Mouse (Mus musculus): Measurements from ENCODE around the gene Lrrc4. TPM values are rescaled to one million over a fixed set of nuclear protein-coding genes. Genes with fewer than 3 reads are reported as not detected.

Gene Lrrc4
- total and polyA plus RNA-seq, 2 experiments from 2014 or later: 5.8 to 61.2 TPM

DNA sequence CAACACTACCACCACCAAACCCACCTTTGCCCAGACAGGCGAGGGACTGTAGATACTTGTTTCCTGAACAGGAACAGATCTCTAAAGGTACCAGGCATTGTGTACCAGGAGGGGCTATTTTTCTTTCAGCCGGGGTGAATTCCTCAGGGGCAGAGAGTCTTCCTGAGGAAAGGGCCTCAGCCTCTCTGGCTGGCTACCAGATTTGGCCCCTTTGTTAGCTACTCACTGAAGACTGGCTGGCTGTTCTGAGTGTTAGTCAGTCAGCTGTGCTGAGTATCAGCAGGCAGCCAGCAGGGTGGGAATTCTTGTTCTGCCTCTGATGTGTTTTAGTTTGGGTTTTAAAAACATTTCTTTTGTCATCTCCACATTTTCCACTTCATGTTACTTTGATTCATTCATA lies 198.4 kb downstream of the Lrrc4 start:
- 40% methylated on average over 2 of the region's 2 CpGs for WGBS
- Histone ChIP-seq H3K27me3 (ENCODE audit: insufficient read depth, low read length) (no peaks in the 10 kb centered on the region), H3K36me3 (ENCODE audit: insufficient read depth, low read length) (no peaks in the 10 kb centered on the region), H3K9me3 (ENCODE audit: low read length) (no peaks in the 10 kb centered on the region), H3K27ac (ENCODE audit: low read depth, low read length) (no peak overlapping the region), H3K4me1 (ENCODE audit: insufficient read depth, low read length) (no peaks in the 10 kb centered on the region), H3K9ac (replicated peaks; ENCODE audit: low read length, poor library complexity, severe bottlenecking) (no peak overlapping the region), H3K4me2 (ENCODE audit: low read depth, low read length, poor library complexity, severe bottlenecking) (no peak overlapping the region), H3K4me3 (ENCODE audit: low read depth, low read length) (no peak overlapping the region)
- DNase-seq (ENCODE audit: low spot score) (peak; percentile 69), ATAC-seq (ENCODE audit: low FRiP score) (no peak)
- no peak for TF ChIP-seq CTCF (IDR thresholded peaks at IDR 0.05)

DNA sequence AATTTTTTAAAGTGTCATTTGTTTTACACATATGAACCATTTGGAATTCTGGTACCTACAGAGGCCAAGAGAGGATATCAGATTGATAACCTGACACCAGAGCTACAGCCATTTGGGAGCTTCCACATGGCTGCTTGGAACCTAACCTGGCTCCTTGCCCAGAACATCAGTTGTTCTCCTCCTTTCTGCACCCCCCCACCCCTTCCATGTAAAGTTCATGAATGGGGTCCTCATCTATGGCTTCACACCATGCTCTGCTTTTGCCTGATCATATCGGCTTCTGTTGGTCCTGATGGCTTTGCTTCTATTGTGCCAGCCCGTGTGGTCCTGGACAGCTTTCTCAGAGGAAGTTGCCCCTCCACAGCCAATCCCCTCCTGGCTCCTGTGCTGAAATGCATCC lies 200.6 kb downstream of the Lrrc4 start:
- no peak overlapping the region for H3K4me3 ChIP-seq (ENCODE audit: low read depth, low read length)
- H3K36me3 ChIP-seq (ENCODE audit: insufficient read depth, low read length): no peaks in the 10 kb centered on the region
- DNase-seq (ENCODE audit: low spot score): no peak
- no peaks in the 10 kb centered on the region for H3K9me3 ChIP-seq (ENCODE audit: low read length)
- no peaks in the 10 kb centered on the region for H3K4me1 ChIP-seq (ENCODE audit: insufficient read depth, low read length)
- no peak overlapping the region for H3K27ac ChIP-seq (ENCODE audit: low read depth, low read length)
- no peak overlapping the region for H3K4me2 ChIP-seq (ENCODE audit: low read depth, low read length, poor library complexity, severe bottlenecking)
- no peaks in the 10 kb centered on the region for H3K27me3 ChIP-seq (ENCODE audit: insufficient read depth, low read length)
- TF ChIP-seq CTCF (IDR thresholded peaks at IDR 0.05): no peak
- ATAC-seq (ENCODE audit: low FRiP score): no peak
- 79% methylated on average over 2 of the region's 2 CpGs for WGBS
- H3K9ac ChIP-seq (replicated peaks; ENCODE audit: low read length, poor library complexity, severe bottlenecking): no peak overlapping the region

DNA sequence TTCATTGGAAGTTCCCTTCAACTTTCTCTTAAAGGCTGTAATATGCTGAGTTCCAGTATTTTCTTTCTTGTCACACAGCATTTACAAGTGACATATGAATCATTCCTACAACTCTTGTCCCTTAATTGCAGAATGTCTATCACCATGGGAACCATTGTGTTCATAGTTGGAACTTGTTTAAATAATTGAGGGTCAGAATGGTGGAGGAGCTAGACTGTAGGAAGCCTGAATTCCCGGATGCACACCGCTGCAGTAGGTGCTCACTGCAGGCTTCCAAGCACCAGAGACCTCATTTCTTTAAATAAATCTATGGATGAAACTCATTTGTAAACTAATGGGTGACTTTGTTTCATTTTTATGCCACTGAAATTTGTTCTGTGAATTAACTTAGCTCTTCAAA lies 201.7 kb downstream of the Lrrc4 start:
- ATAC-seq (ENCODE audit: low FRiP score) (no peak), DNase-seq (ENCODE audit: low spot score) (no peak)
- Histone ChIP-seq H3K4me1 (ENCODE audit: insufficient read depth, low read length) (no peaks in the 10 kb centered on the region), H3K36me3 (ENCODE audit: insufficient read depth, low read length) (no peaks in the 10 kb centered on the region), H3K9ac (replicated peaks; ENCODE audit: low read length, poor library complexity, severe bottlenecking) (no peak overlapping the region), H3K27ac (ENCODE audit: low read depth, low read length) (no peak overlapping the region), H3K4me3 (ENCODE audit: low read depth, low read length) (no peak overlapping the region), H3K9me3 (ENCODE audit: low read length) (no peaks in the 10 kb centered on the region), H3K27me3 (ENCODE audit: insufficient read depth, low read length) (no peaks in the 10 kb centered on the region), H3K4me2 (ENCODE audit: low read depth, low read length, poor library complexity, severe bottlenecking) (no peak overlapping the region)
- no peak for TF ChIP-seq CTCF (IDR thresholded peaks at IDR 0.05)
- 59% methylated on average over 2 of the region's 2 CpGs for WGBS

DNA sequence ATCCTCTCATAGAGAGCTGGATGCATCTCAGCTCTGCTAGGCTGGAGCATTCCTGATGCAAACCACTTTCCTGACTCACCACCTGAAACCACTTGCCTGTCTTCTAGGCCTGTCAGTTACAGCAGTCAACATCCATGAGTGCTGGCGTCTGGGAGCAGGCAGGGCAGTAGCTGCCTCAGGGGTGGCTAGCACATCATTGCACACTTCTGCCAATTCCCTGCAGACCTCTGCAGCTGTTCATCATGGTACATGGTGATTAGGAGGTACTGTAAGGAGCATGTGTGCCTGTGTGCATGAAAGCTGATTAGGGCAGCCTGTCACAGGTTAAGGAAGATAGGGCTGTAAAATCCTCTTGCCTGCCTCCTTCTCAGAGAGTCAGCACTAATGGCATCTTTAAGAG lies 203.1 kb downstream of the Lrrc4 start:
- H3K27me3 ChIP-seq (ENCODE audit: insufficient read depth, low read length): no peaks in the 10 kb centered on the region

DNA sequence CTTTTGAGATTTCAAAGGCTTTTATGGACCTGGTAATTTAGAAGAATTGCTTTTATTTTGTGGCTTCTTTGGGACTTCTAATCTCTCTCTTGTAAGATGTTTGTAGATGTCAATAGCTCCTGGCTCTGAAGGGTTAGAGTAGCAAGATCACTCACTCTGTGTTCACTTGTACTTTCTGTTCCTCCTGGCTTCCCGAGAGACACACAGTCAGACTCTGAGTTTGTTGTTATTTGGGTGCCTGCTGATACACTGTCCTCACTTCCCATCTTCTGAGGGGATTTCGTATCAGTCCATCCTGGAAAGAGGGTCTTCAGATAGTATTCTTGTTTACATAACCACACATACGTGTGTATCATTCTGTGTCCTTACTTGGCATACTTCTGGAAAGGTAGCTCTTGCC lies 208.6 kb downstream of the Lrrc4 start:
- ATAC-seq (ENCODE audit: low FRiP score): no peak
- no peak for TF ChIP-seq CTCF (IDR thresholded peaks at IDR 0.05)
- H3K27ac ChIP-seq (ENCODE audit: low read depth, low read length): no peak overlapping the region

More for the DNA sequence above, 203.1 kb downstream of the Lrrc4 start:
- ATAC-seq (ENCODE audit: low FRiP score): peak; percentile 66; the same call in 1 of the 2 replicates
- Histone ChIP-seq H3K4me2 (ENCODE audit: low read depth, low read length, poor library complexity, severe bottlenecking) (no peak overlapping the region), H3K9me3 (ENCODE audit: low read length) (no peaks in the 10 kb centered on the region), H3K9ac (replicated peaks; ENCODE audit: low read length, poor library complexity, severe bottlenecking) (no peak overlapping the region), H3K27ac (ENCODE audit: low read depth, low read length) (no peak overlapping the region), H3K36me3 (ENCODE audit: insufficient read depth, low read length) (no peaks in the 10 kb centered on the region), H3K4me3 (ENCODE audit: low read depth, low read length) (no peak overlapping the region), H3K4me1 (ENCODE audit: insufficient read depth, low read length) (no peaks in the 10 kb centered on the region)
- no peak for DNase-seq (ENCODE audit: low spot score)
- TF ChIP-seq CTCF (IDR thresholded peaks at IDR 0.05): no peak
- 31% methylated on average over 1 of the region's 1 CpGs for WGBS

DNA sequence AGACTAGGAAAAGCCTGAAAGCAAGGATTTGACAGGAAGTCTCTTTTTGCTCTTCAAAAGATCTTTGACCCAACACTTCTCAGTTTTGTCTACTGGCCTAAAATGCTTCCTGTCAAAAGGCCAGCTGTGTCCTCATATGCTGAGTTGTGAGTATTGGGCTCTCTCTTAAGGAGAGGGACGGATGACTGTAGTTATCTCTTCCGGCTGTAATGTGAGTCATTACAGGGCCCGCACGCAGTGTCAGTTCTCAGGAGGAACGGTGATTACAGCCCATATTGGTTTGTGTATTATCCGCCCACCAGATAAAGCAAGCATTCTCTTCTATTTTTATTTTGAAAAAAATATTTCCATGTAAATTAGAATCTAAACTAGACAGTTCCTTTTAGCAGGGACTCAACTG lies 209.0 kb downstream of the Lrrc4 start:
- DNase-seq (ENCODE audit: low spot score): no peak
- no peak for TF ChIP-seq CTCF (IDR thresholded peaks at IDR 0.05)
- 0 out of 2 replicates have a peak, but pooled peaks cover 7% of the 10 kb centered on the region for H3K4me1 ChIP-seq (ENCODE audit: insufficient read depth, low read length)

More for the DNA sequence above, 208.6 kb downstream of the Lrrc4 start:
- DNase-seq (ENCODE audit: low spot score): no peak
- Histone ChIP-seq H3K4me3 (ENCODE audit: low read depth, low read length) (no peak overlapping the region), H3K36me3 (ENCODE audit: insufficient read depth, low read length) (no peaks in the 10 kb centered on the region), H3K4me1 (ENCODE audit: insufficient read depth, low read length) (0 out of 2 replicates have a peak, but pooled peaks cover 7% of the 10 kb centered on the region), H3K9me3 (ENCODE audit: low read length) (no peaks in the 10 kb centered on the region), H3K9ac (replicated peaks; ENCODE audit: low read length, poor library complexity, severe bottlenecking) (no peak overlapping the region), H3K27me3 (ENCODE audit: insufficient read depth, low read length) (no peaks in the 10 kb centered on the region), H3K4me2 (ENCODE audit: low read depth, low read length, poor library complexity, severe bottlenecking) (no peak overlapping the region)
- WGBS: 90% methylated on average over 3 of the region's 3 CpGs

More for the DNA sequence above, 209.0 kb downstream of the Lrrc4 start:
- H3K27me3 ChIP-seq (ENCODE audit: insufficient read depth, low read length): no peaks in the 10 kb centered on the region
- no peaks in the 10 kb centered on the region for H3K36me3 ChIP-seq (ENCODE audit: insufficient read depth, low read length)
- 87% methylated on average over 6 of the region's 6 CpGs for WGBS
- H3K27ac ChIP-seq (ENCODE audit: low read depth, low read length): no peak overlapping the region
- no peaks in the 10 kb centered on the region for H3K9me3 ChIP-seq (ENCODE audit: low read length)
- H3K4me3 ChIP-seq (ENCODE audit: low read depth, low read length): no peak overlapping the region
- no peak overlapping the region for H3K4me2 ChIP-seq (ENCODE audit: low read depth, low read length, poor library complexity, severe bottlenecking)
- H3K9ac ChIP-seq (replicated peaks; ENCODE audit: low read length, poor library complexity, severe bottlenecking): no peak overlapping the region
- ATAC-seq (ENCODE audit: low FRiP score): no peak

Measured in midbrain, postnatal 0 days (tissue).